Mouse (Mus musculus) macrophage (primary cell): ENCODE data around the gene Pbld1. TPM values are rescaled to one million over a fixed set of nuclear protein-coding genes. Genes with fewer than 3 reads are reported as not detected.

Experiments
- H3K27ac ChIP-seq: fragments of 350-480 bp; formaldehyde crosslinking; 2 replicates; pipeline ENCODE4 v1.9.0; 2021
- H3K36me3 ChIP-seq: fragments of 350-480 bp; formaldehyde crosslinking; 2 replicates; pipeline ENCODE4 v1.9.0; 2021; ENCODE audit errors: inconsistent target
- H3K4me3 ChIP-seq: fragments of 350-480 bp; formaldehyde crosslinking; 2 replicates; pipeline ENCODE4 v1.9.0; 2021; ENCODE audit errors: inconsistent target
- H3K79me2 ChIP-seq: fragments of 350-480 bp; formaldehyde crosslinking; 2 replicates; pipeline ENCODE4 v1.9.0; 2021; ENCODE audit errors: inconsistent target
- WGBS: methylation state at CpG from one replicate; pipeline ENCODE4 v1.1.7; 2026; ENCODE audit warnings: inconsistent platforms; ENCODE audit not compliant: missing documents; 5-methylcytosine and 5-hydroxymethylcytosine counted together
- polyA plus RNA-seq: library from polyadenylated mRNA; stranded (reverse); fragments of 250-400 nt; gene quantifications from 3 replicates; pipeline ENCODE4 v1.2.4, GENCODE M21; 2018; ENCODE audit warnings: inconsistent platforms
- total RNA-seq, 78 experiments: library from RNA; depleted of rRNA; stranded (reverse); fragments of 250-400 nt; gene quantifications; 1 replicate in 9 of 78; 2 replicates in 24 of 78; 3 replicates in 43 of 78; 4 replicates in 2 of 78; pipeline ENCODE4 v1.2.4; 2018; ENCODE audit warnings: inconsistent platforms in 56 of 78

Pbld1 gene
- under 1 TPM in 1 of 26 experiments, not detected in 25; 0.33 TPM for total RNA-seq (2018; cell fraction: chromatin; rRNA removed)
- total RNA-seq (2018; cell fraction: cytosol; rRNA removed) = under 1 TPM in 1 of 26 experiments, not detected in 25; 0.06 TPM
- under 1 TPM in 5 of 26 experiments, not detected in 21; 0.17 to 0.30 (median 0.23) TPM for total RNA-seq (2018; cell fraction: nucleus; rRNA removed)
- polyA plus RNA-seq = not detected in 3 replicates

DNA sequence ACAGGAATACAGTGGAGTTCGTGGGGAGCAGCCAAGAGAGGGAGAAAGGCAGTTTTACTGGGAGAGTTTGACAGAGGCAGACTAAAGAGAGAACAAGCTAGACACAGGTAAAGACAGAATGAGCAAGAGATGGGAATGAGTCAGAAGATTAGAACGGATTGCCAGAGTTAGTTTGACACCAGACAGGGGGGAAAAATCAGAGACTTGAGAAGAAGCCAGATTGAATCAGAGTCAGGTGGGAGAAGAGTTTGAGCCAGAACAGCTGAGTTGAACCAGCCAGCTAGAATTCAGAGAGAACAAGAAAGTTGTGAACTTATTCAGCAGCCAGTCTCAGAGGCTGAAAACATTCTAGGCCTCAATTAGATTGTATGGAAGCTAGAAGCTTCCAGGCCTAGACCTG is at the start of gene Pbld1:
Gene Pbld1, plus strand, starts transcription at position 301 of the 400 bp plus-strand sequence.
- H3K4me3 ChIP-seq = no peak within 1 kb of the TSS
- no peaks in the 10 kb centered on the region for H3K36me3 ChIP-seq
- no peak within 1 kb of the TSS for H3K27ac ChIP-seq
- no peaks in the 10 kb centered on the region for H3K79me2 ChIP-seq
- WGBS = 96% methylated on average over 2 of the region's 2 CpGs

DNA sequence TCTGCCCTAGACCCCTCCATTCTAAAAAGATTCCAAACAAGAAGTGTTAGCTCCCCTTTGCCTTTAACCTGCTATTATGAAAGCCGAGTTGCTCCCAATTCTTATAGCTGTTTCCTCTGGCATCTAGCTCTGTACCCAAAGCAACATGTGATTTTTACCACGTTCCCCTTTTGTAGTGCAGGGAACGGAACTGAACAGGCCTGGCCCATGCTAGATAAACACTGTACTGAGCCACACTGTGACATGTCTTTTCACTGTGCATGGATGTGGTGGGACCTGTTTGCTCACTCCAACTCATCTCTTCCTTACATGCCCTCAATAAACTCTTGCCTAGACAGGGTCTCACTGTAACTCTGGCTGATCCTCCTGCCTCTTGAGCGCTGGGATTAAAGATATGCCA is 49.7 kb upstream of the Pbld1 start:
- H3K4me3 ChIP-seq = no peak overlapping the region
- no peak overlapping the region for H3K27ac ChIP-seq
- H3K79me2 ChIP-seq = no peaks in the 10 kb centered on the region
- whole genome bisulfite sequencing = 28% methylated on average over 4 of the region's 4 CpGs
- H3K36me3 ChIP-seq = peaks cover 53% of the 10 kb centered on the region

DNA sequence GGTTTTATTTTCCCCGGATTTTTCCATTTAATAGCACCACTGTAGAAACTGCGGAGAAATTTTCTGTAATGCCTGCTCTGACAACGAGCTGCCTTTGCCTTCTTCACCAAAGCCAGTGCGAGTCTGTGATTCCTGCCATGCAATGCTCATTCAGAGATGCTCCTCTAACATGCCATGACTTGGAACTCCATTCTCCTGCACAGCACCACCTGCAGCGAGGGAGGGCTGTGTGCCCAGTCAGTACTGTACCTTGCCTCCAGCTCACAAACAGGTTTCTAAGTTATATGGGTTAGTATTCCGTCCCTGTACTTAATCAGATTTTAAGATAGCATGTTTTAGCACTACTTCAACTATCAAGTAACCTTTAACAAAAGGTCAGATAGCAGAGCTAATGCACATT is 48.4 kb upstream of the Pbld1 start:
- Histone ChIP-seq H3K4me3 (no peak overlapping the region), H3K36me3 (peaks cover 60% of the 10 kb centered on the region)
- 94% methylated on average over 6 of the region's 6 CpGs for WGBS

DNA sequence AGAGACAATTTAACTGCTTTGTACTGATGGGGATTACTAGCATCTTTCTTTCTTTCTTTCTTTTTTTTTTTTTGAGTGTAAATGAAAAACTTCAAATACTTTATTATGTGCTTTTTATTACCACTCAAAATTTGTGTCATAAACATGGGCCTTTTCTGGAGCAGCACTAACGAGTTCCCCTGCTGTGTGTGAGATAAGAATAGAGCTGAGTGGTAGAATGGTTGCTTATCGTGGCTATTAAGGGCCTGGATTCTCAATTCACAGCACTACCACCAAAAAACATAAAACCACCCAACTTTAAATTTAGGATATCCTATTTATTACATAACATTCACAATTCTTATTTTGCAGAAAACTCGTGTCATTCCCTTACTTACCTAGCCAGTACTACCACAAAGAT is 46.5 kb upstream of the Pbld1 start:
- H3K27ac ChIP-seq = no peak overlapping the region
- H3K4me3 ChIP-seq = no peak overlapping the region
- peaks cover 20% of the 10 kb centered on the region for H3K79me2 ChIP-seq
- 90% methylated on average over 3 of the region's 3 CpGs for WGBS
- peaks cover 55% of the 10 kb centered on the region for H3K36me3 ChIP-seq

More for the DNA sequence above, 48.4 kb upstream of the Pbld1 start:
- Histone ChIP-seq H3K27ac (no peak overlapping the region), H3K79me2 (peaks cover under 1% of the 10 kb centered on the region; the same call in 1 of the 2 replicates)

DNA sequence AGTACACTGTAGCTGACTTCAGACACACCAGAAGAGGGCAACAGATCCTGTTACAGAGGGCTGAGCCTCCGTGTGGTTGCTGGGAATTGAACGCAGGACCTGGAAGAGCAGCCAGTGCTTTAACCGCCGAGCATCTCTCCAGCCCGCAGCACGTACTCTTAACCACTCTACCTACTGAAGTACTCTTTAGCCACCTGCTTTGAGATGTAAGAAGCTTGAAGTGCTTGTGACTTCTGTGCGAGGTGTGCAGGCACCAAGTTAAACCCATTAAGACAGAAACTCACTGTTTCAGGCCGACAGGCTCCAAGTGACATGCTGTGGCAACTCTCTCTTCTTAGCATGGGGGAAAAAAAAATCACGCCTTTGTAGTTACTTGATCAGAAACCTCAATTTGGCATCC is 45.8 kb upstream of the Pbld1 start:
- H3K4me3 ChIP-seq = no peak overlapping the region
- peaks cover 27% of the 10 kb centered on the region for H3K79me2 ChIP-seq
- peaks cover 55% of the 10 kb centered on the region for H3K36me3 ChIP-seq
- H3K27ac ChIP-seq = no peak overlapping the region
- 92% methylated on average over 9 of the region's 9 CpGs for WGBS

DNA sequence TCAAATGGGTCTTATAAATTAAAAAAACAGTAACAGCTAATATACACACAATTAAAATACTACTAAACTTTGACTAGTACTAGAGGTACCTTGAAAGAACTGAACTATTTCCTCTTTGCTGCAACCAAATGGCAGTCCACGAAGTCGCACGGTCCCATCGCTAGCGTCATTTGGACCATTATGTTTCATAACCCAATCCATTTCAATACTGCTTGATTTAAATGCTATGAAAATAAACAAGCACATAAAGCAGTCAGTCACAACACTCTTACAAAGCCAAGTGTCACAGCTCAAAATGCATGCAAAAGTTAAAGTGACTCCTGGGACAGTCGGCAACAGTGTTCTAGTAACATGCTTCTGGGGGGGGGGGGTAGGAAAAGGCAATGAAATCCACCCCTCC is 40.7 kb upstream of the Pbld1 start:
- H3K4me3 ChIP-seq = no peak overlapping the region
- 89% methylated on average over 6 of the region's 6 CpGs for WGBS
- H3K36me3 ChIP-seq = peaks cover 29% of the 10 kb centered on the region
- H3K27ac ChIP-seq = no peak overlapping the region
- peaks cover 65% of the 10 kb centered on the region for H3K79me2 ChIP-seq

DNA sequence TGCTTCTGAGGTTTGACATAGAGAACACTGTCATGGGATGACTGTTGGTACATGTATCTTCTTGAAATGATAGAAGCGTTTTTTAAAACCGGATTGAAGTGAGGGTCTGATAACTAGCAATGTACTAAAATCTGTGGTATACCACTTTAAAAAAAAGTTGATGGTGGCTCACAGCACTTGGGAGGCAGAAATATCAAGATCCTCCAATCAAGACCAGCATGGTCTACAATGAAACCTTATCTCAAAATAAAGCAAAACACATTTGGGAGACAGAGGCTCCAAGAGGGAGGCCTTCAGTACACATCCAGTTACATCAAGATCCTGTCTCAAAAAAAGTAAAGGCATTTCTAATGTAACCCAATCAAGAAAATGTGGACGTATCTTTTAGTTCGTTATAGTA is 38.3 kb upstream of the Pbld1 start:
- 11% methylated on average over 4 of the region's 4 CpGs for WGBS
- H3K4me3 ChIP-seq = peak overlapping the region; percentile 95; the same call in 1 of the 2 replicates
- peaks cover 63% of the 10 kb centered on the region for H3K79me2 ChIP-seq
- H3K27ac ChIP-seq = no peak overlapping the region
- peaks cover 6% of the 10 kb centered on the region; the same call in 1 of the 2 replicates for H3K36me3 ChIP-seq

DNA sequence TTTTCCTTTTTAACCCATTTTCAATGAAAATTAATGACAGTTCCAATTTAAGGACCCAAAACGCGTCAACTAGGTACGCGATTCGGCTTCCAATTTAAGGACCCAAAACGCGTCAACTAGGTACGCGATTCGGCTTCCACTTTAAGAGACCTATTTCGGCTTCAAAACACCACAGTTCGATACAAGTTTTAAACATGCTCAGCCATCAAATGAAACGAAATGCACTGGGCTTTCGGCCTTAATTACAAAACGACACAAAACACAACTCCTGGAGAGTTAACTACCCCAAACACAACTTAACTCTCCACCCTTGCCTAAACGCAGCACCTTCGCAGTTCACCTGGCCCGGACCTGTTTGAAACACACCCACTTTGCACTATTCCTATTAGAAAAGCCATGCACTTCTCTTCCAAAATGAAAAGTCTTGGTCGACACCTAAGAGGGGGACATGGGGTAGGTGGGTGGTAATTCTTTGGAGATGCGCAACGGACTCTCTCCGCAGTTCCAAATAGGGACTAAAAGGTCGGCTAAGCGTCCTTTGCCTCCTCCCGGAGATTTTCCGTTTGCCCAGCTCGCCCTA is 37.3 kb upstream of the Pbld1 start:
- under 1% methylated on average over 27 of the region's 27 CpGs for WGBS
- Histone ChIP-seq H3K36me3 (peaks cover 2% of the 10 kb centered on the region; the same call in 1 of the 2 replicates), H3K27ac (peak overlapping the region; percentile 53), H3K79me2 (peaks cover 54% of the 10 kb centered on the region), H3K4me3 (peak overlapping the region; percentile 95)

DNA sequence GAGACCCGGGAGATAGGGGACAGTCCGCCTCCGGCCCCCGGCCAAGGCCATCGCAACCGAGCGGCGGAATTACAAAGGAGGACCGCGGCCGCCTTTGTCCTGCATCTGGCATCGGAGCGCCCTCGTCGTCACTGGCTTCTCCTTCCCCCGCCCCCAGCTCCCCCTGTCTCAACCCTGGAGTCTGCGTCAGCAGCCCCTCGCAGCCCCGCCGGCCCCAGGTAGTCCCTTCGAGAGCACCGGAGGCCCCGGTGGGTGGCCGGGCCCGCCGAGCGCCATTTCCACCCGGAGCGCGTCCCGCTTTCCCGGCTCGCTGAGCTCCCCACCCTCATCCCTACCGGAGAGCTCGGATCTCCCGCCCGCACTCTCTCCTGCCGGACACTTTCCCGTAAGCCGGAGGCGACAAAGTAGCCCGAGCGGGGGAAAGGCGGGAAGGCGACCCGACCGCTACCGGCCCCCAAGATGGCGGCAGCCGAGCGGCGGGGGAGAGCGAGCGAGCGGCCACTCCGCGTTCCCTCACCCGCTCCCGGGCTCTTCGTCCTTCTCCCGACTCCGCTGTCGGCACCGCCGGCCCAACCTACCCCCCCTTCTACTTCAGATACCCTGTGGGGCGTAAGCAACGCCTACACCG is 36.7 kb upstream of the Pbld1 start:
- peak overlapping the region; percentile 53 for H3K27ac ChIP-seq
- H3K79me2 ChIP-seq = peaks cover 48% of the 10 kb centered on the region
- H3K36me3 ChIP-seq = no peaks in the 10 kb centered on the region
- peak overlapping the region; percentile 95 for H3K4me3 ChIP-seq
- WGBS = 1% methylated on average over 57 of the region's 68 CpGs

DNA sequence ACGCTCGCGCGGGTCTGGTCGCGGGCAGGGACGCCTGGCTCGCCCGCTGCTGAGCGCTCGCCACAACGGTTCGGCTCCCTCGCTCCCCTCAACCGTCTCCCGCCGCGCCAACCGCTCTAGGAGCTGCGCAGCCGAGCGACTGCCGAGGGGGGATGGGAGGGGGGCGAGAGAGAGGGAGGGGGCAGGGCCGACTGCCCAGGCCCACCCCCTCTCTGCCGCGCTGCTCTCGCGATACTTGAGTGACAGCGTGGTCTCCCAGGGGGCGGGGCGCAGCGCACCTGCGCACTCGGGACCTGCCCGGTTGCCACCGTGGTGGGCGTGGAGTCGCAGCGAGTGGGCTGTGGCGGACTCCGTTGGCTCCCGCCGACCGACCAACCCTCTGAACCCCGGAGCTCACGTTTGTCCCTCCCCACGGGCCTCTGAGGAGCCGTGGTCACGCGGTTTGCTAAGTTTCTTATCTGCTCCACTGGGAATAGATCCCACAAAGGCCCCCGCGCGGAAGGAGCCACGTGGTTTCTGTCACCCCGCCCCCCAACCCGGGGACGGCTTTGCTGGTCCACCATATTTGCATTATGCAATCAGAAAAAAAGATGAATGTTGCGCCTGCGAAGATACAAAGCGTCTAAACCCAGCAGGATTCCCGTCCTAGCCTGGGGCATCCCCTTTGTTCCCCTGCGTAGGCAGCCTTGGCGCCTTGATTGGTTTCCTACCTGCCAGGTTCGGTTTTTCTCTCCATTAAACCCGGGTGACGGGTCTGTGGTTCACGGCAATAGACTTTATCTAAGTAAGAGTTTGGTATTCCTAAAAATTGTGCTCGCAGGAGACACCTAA is 36.0 kb upstream of the Pbld1 start, which contains the start of the genes Hnrnph3 and Pbld2:
Gene Hnrnph3, minus strand, starts transcription at position 469 of the 831 bp plus-strand sequence.
Gene Pbld2, plus strand, starts transcription at position 567 of the 831 bp plus-strand sequence.
- H3K27ac ChIP-seq = peak within 1 kb of the TSS; percentile 87
- under 1% methylated on average over 55 of the region's 69 CpGs for WGBS
- H3K79me2 ChIP-seq = peaks cover 41% of the 10 kb centered on the region
- H3K36me3 ChIP-seq = no peaks in the 10 kb centered on the region
- peak within 1 kb of the TSS; percentile 95 for H3K4me3 ChIP-seq

DNA sequence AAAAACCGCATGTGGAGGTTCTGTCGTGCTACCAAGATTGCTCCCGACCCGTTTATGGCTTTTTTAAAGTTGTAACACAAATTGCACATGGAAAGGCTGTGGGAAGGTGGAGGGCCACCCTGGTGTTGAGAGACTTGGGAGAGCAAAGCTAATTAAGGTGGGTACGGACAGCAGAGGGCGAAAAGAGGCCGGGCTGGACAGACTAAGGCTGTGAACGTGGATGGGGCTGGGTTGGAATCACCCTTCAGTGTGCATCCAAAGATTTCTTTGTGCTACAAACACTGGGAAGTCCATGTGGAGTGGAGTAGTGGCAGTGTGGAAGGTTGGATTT is 35.4 kb upstream of the Pbld1 start:
- 0% methylated on average over 8 of the region's 8 CpGs for WGBS

DNA sequence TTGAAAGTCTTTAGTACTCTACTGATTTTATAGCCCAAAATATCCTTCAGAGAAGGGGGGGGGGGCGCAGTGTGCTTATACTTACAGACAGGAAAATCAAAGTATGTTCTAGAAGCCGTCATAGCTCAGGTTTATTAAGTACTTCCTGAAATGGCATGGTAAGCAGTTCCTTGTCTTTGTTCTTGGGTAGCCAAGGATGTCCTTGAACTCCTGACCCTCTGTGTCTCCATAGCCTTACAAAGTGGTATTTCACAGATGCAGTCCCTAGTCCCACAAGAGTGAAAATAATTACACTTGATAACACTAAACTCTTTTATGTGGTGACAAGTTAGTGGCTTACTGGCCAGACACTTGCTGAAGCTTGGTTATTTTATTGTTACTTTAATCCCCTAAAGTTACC is 34.9 kb upstream of the Pbld1 start:
- Histone ChIP-seq H3K79me2 (peaks cover 30% of the 10 kb centered on the region), H3K27ac (no peak overlapping the region; the same call in 1 of the 2 replicates)
- WGBS = 23% methylated on average over 2 of the region's 2 CpGs

More for the DNA sequence above, 35.4 kb upstream of the Pbld1 start:
- Histone ChIP-seq H3K4me3 (peak overlapping the region; percentile 77), H3K79me2 (peaks cover 35% of the 10 kb centered on the region), H3K27ac (peak overlapping the region; percentile 87), H3K36me3 (no peaks in the 10 kb centered on the region)

DNA sequence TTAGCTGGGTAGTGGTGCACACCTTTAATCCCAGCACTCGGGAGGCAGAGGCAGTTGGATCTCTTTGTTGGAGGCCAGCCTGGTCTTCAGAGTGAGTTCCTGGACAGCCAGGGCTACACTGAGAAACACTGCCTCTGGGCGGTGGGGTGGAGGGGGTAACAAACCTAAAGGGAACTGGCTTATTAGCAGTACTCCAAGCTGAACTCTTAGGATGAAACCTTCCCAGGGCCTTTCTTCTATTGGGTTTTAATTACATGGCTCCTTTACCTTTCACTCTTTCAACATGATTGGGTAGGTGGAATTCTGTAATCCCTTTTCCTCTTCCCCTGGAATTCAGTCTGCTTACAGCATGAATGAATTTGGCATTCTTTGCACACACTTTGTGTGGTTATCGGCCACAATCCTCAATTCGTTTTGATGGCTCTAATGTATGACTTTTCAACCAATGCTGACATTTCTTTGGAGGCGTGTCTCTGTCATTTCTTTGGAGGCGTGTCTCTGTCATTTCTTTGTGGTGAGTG is 34.4 kb upstream of the Pbld1 start:
- H3K27ac ChIP-seq = no peak overlapping the region
- no peak overlapping the region for H3K4me3 ChIP-seq
- H3K79me2 ChIP-seq = peaks cover 25% of the 10 kb centered on the region
- H3K36me3 ChIP-seq = no peaks in the 10 kb centered on the region
- 71% methylated on average over 6 of the region's 6 CpGs for WGBS

More for the DNA sequence above, 34.9 kb upstream of the Pbld1 start:
- H3K36me3 ChIP-seq = no peaks in the 10 kb centered on the region
- peak overlapping the region; percentile 77 for H3K4me3 ChIP-seq

DNA sequence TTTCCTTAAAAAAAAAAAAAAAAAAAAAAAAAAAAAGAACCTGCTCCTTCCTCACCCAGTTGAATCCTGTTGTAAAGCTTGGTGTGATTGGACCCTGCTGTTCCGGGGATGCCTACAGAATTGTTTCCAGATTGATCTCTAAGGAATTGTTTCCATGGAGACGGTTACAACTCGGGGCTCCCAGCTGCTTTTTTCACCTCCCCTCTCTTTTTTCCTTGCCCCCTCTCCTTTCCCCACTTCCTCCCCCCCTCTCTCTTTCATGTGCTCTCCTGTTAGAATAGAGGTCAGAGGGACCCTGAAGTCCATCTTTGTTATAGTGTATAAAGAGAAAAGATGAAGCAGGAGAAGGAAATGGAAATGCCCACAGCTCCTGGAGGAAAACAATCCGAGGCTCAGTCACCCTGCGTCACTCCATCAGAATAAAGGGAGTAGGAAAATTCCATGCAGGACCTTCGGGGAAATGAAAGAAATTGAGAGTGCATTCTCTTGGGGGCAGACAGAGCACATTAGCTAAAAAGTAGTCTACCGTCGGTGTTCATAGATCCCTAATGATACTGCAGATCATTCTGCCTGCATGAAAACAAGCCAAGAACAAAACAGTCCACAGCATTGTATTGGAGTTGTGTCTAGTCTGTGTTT is 33.7 kb upstream of the Pbld1 start:
- 91% methylated on average over 6 of the region's 8 CpGs for WGBS
- H3K27ac ChIP-seq = no peak overlapping the region
- H3K79me2 ChIP-seq = peaks cover 18% of the 10 kb centered on the region
- H3K36me3 ChIP-seq = no peaks in the 10 kb centered on the region
- no peak overlapping the region for H3K4me3 ChIP-seq
